Mouse (Mus musculus): ENCODE results near the gene Lrrc71.
A peak's percentile ranks its signal among the peaks of the same experiment; 100 is the strongest.

Lrrc71 gene

GRCm38 (mm10) chr3:87763683-87764289 lies 15.4 kb upstream of the Lrrc71 start:
- DNase-seq (ENCODE audit: low spot score in 2 of 2) = peak; percentile 75 to 82

GRCm38 (mm10) chr3:87763202-87763601 lies 14.8 kb upstream of the Lrrc71 start:
- no peak for DNase-seq (ENCODE audit: low spot score in 2 of 2)

- no peak for DNase-seq (ENCODE audit: low spot score in 2 of 2)
These were observed 13.3 kb upstream of the Lrrc71 start for GRCm38 (mm10) chr3:87761408-87762375.

GRCm38 (mm10) chr3:87758641-87759040 lies 10.2 kb upstream of the Lrrc71 start:
- no peak for DNase-seq (ENCODE audit: low spot score in 2 of 2)

- DNase-seq (ENCODE audit: low spot score in 2 of 2) = no peak
These were observed 8.1 kb upstream of the Lrrc71 start for GRCm38 (mm10) chr3:87756488-87756887.

- DNase-seq (ENCODE audit: low spot score in 2 of 2) = peak; percentile 59 to 74
These were observed 7.5 kb upstream of the Lrrc71 start for GRCm38 (mm10) chr3:87755964-87756363.

- DNase-seq (ENCODE audit: low spot score in 2 of 2) = no peak
These were observed 5.4 kb upstream of the Lrrc71 start for GRCm38 (mm10) chr3:87753829-87754228.

GRCm38 (mm10) chr3:87752567-87752966 lies 4.1 kb upstream of the Lrrc71 start:
- DNase-seq (ENCODE audit: low spot score in 2 of 2) = no peak

- DNase-seq (ENCODE audit: low spot score in 2 of 2) = no peak
These were observed 1.6 kb upstream of the Lrrc71 start for GRCm38 (mm10) chr3:87749977-87750376.

- DNase-seq (ENCODE audit: low spot score in 2 of 2) = peak in 1 of 2 experiments; percentile 30
These were observed 611 bp upstream of the Lrrc71 start for GRCm38 (mm10) chr3:87749036-87749435.

GRCm38 (mm10) chr3:87745036-87745659 lies 3.3 kb downstream of the Lrrc71 start:
- DNase-seq (ENCODE audit: low spot score in 2 of 2) = no peak

- no peak for DNase-seq (ENCODE audit: low spot score in 2 of 2)
These were observed 4.5 kb downstream of the Lrrc71 start for GRCm38 (mm10) chr3:87743927-87744326.

GRCm38 (mm10) chr3:87742735-87743134 lies 5.7 kb downstream of the Lrrc71 start:
- DNase-seq (ENCODE audit: low spot score in 2 of 2) = no peak

GRCm38 (mm10) chr3:87742013-87742412 lies 6.4 kb downstream of the Lrrc71 start:
- no peak for DNase-seq (ENCODE audit: low spot score in 2 of 2)

- no peak for DNase-seq (ENCODE audit: low spot score in 2 of 2)
These were observed 9.5 kb downstream of the Lrrc71 start for GRCm38 (mm10) chr3:87738906-87739305.

GRCm38 (mm10) chr3:87735335-87735734 lies 13.1 kb downstream of the Lrrc71 start:
- no peak for DNase-seq (ENCODE audit: low spot score in 2 of 2)

- DNase-seq (ENCODE audit: low spot score in 2 of 2) = no peak
These were observed 14.3 kb downstream of the Lrrc71 start for GRCm38 (mm10) chr3:87733984-87734761.

GRCm38 (mm10) chr3:87733098-87733497 lies 15.3 kb downstream of the Lrrc71 start:
- DNase-seq (ENCODE audit: low spot score in 2 of 2) = no peak

GRCm38 (mm10) chr3:87728696-87729095 lies 19.7 kb downstream of the Lrrc71 start:
- DNase-seq (ENCODE audit: low spot score in 2 of 2) = no peak

GRCm38 (mm10) chr3:87726191-87726590 lies 22.2 kb downstream of the Lrrc71 start:
- no peak for DNase-seq (ENCODE audit: low spot score in 2 of 2)

GRCm38 (mm10) chr3:87725396-87726160 lies 22.8 kb downstream of the Lrrc71 start:
- DNase-seq (ENCODE audit: low spot score in 2 of 2) = no peak
